Mouse (Mus musculus) CH12.LX (cell line): ENCODE measurements around the gene Atp6v1g2. TPM values are rescaled to one million over a fixed set of nuclear protein-coding genes. Genes with fewer than 3 reads are reported as not detected.

Experiments
- DNase-seq: peaks from one replicate; pipeline ENCODE4 v3.0.0-alpha.2; 2013; ENCODE audit errors: extremely low read depth
- H3K27ac ChIP-seq: 2 replicates; pipeline ENCODE4 v1.5.1; 2012; ENCODE audit warnings: low read depth, mild to moderate bottlenecking, control low read depth, moderate library complexity; ENCODE audit not compliant: insufficient read depth
- H3K27me3 ChIP-seq: replicated peaks from 2 replicates; pipeline ENCODE3; 2012; ENCODE audit warnings: inconsistent platforms
- H3K36me3 ChIP-seq, 2 experiments: replicated peaks in 1 of 2; 2 replicates each; pipeline versions ENCODE3 to v1.6.1; 2012; ENCODE audit warnings: inconsistent platforms in 1 of 2, low read length in 1 of 2, mild to moderate bottlenecking in 1 of 2, mixed read lengths in 1 of 2, moderate library complexity in 1 of 2; ENCODE audit not compliant: control insufficient read depth in 1 of 2, insufficient read depth in 1 of 2
- H3K4me1 ChIP-seq, 2 experiments: 2 replicates each; pipeline ENCODE4 v1.6.1; 2012; ENCODE audit warnings: inconsistent platforms in 1 of 2, moderate library complexity in 1 of 2; ENCODE audit not compliant: insufficient read depth in 2 of 2, control insufficient read depth in 1 of 2
- H3K4me2 ChIP-seq: 2 replicates; pipeline ENCODE4 v1.6.1; 2012; ENCODE audit warnings: low read depth, mild to moderate bottlenecking, control low read depth; ENCODE audit not compliant: poor library complexity, insufficient read depth, severe bottlenecking
- H3K4me3 ChIP-seq, 3 experiments: fragments of 150-350 bp in 1 of 3; sonication (generic) in 1 of 3; replicated peaks in 1 of 3; 2 replicates each; pipeline versions ENCODE3 to v1.5.1; 2011 to 2012; ENCODE audit warnings: low read depth in 2 of 3, low read length in 2 of 3, mild to moderate bottlenecking in 2 of 3, moderate library complexity in 2 of 3, control low read depth in 1 of 3, improper control_type of control experiment in 1 of 3, inconsistent platforms in 1 of 3, mixed read lengths in 1 of 3; ENCODE audit not compliant: poor library complexity in 1 of 3
- H3K79me2 ChIP-seq: replicated peaks from 2 replicates; pipeline ENCODE4 v1.6.1; 2012; ENCODE audit warnings: mild to moderate bottlenecking, moderate library complexity; ENCODE audit not compliant: control insufficient read depth, poor library complexity, insufficient read depth, severe bottlenecking; ENCODE audit errors: extremely low read depth
- H3K9ac ChIP-seq: 2 replicates; pipeline ENCODE4 v1.6.1; 2012; ENCODE audit warnings: low read depth, mild to moderate bottlenecking, control low read depth, moderate library complexity; ENCODE audit not compliant: insufficient read depth
- H3K9me3 ChIP-seq: replicated peaks from 2 replicates; pipeline ENCODE3; 2012; ENCODE audit warnings: low read length, inconsistent platforms, mixed read lengths
- BHLHE40 ChIP-seq: IDR thresholded peaks from 2 replicates; pipeline ENCODE4 v1.6.1; 2011; ENCODE audit warnings: mild to moderate bottlenecking, low read depth, low read length, improper control_type of control experiment
- CHD1 ChIP-seq: IDR thresholded peaks from 2 replicates; pipeline ENCODE4 v1.6.1; 2012; ENCODE audit warnings: low read depth, low read length, improper control_type of control experiment, inconsistent platforms
- CHD2 ChIP-seq: IDR thresholded peaks from 2 replicates; pipeline ENCODE4 v1.6.1; 2011; ENCODE audit warnings: low read length, improper control_type of control experiment
- CTCF ChIP-seq, 2 experiments: IDR thresholded peaks in 1 of 2; conservative IDR thresholded peaks in 1 of 2; 2 replicates each; pipeline ENCODE4 v1.5.1; 2011 to 2012; ENCODE audit warnings: low read depth in 2 of 2, low read length in 2 of 2, improper control_type of control experiment in 1 of 2, inconsistent platforms in 1 of 2, mild to moderate bottlenecking in 1 of 2, moderate library complexity in 1 of 2
- ELF1 ChIP-seq: IDR thresholded peaks from 2 replicates; pipeline ENCODE4 v1.6.1; 2014; ENCODE audit warnings: low read depth, mild to moderate bottlenecking, inconsistent platforms, low read length, improper control_type of control experiment
- EP300 ChIP-seq: IDR thresholded peaks from 2 replicates; pipeline ENCODE4 v1.6.1; 2011; ENCODE audit warnings: low read length, improper control_type of control experiment
- ETS1 ChIP-seq: conservative IDR thresholded peaks from 2 replicates; pipeline ENCODE4 v1.6.1; 2012; ENCODE audit warnings: low read depth, mild to moderate bottlenecking, inconsistent platforms, low read length, improper control_type of control experiment, moderate library complexity
- GABPA ChIP-seq: IDR thresholded peaks from 2 replicates; pipeline ENCODE4 v1.6.1; 2012; ENCODE audit warnings: low read depth, low read length, improper control_type of control experiment, inconsistent platforms; ENCODE audit not compliant: insufficient replicate concordance
- IRF4 ChIP-seq: IDR thresholded peaks from 2 replicates; pipeline ENCODE4 v1.6.1; 2014; ENCODE audit warnings: low read depth, mild to moderate bottlenecking, inconsistent platforms, low read length, improper control_type of control experiment
- JUN ChIP-seq: IDR thresholded peaks from 2 replicates; pipeline ENCODE4 v1.6.1; 2011; ENCODE audit warnings: low read depth, mild to moderate bottlenecking, low read length, improper control_type of control experiment, moderate library complexity; ENCODE audit not compliant: insufficient read depth
- JUND ChIP-seq: conservative IDR thresholded peaks from 2 replicates; pipeline ENCODE4 v1.6.1; 2011; ENCODE audit warnings: low read depth, low read length, improper control_type of control experiment
- MAFK ChIP-seq: IDR thresholded peaks from 2 replicates; pipeline ENCODE4 v1.6.1; 2011; ENCODE audit warnings: low read length, improper control_type of control experiment; ENCODE audit not compliant: insufficient replicate concordance
- MAX ChIP-seq: IDR thresholded peaks from 2 replicates; pipeline ENCODE4 v1.6.1; 2011; ENCODE audit warnings: low read length, improper control_type of control experiment
- MAZ ChIP-seq: IDR thresholded peaks from 2 replicates; pipeline ENCODE4 v1.6.1; 2012; ENCODE audit warnings: low read depth, mild to moderate bottlenecking, inconsistent platforms, low read length, improper control_type of control experiment, moderate library complexity
- MEF2A ChIP-seq: IDR thresholded peaks from 2 replicates; pipeline ENCODE4 v1.6.1; 2014; ENCODE audit warnings: low read depth, mild to moderate bottlenecking, inconsistent platforms, low read length, improper control_type of control experiment, borderline replicate concordance
- MYC ChIP-seq: IDR thresholded peaks from 2 replicates; pipeline ENCODE4 v1.6.1; 2011; ENCODE audit warnings: low read depth, mild to moderate bottlenecking, improper control_type of control experiment, low read length
- NELFE ChIP-seq: IDR thresholded peaks from 2 replicates; pipeline ENCODE4 v1.6.1; 2011; ENCODE audit warnings: low read depth, low read length, improper control_type of control experiment
- NRF1 ChIP-seq: IDR thresholded peaks from 2 replicates; pipeline ENCODE4 v1.6.1; 2014; ENCODE audit warnings: low read depth, mild to moderate bottlenecking, inconsistent platforms, low read length, improper control_type of control experiment, moderate library complexity
- POLR2A ChIP-seq: IDR thresholded peaks from 2 replicates; pipeline ENCODE4 v1.6.1; 2011; ENCODE audit warnings: low read depth, mild to moderate bottlenecking, improper control_type of control experiment, low read length
- POLR2AphosphoS2 ChIP-seq: IDR thresholded peaks from 2 replicates; pipeline ENCODE4 v1.6.1; 2011; ENCODE audit warnings: low read depth, low read length, improper control_type of control experiment
- RAD21 ChIP-seq: IDR thresholded peaks from 2 replicates; pipeline ENCODE4 v1.6.1; 2011; ENCODE audit warnings: low read depth, mild to moderate bottlenecking, low read length, improper control_type of control experiment, moderate library complexity
- SIN3A ChIP-seq: IDR thresholded peaks from 2 replicates; pipeline ENCODE4 v1.6.1; 2012; ENCODE audit warnings: low read length, improper control_type of control experiment, inconsistent platforms
- SMC3 ChIP-seq: IDR thresholded peaks from 2 replicates; pipeline ENCODE4 v1.6.1; 2011; ENCODE audit warnings: low read depth, low read length, improper control_type of control experiment
- TBP ChIP-seq: conservative IDR thresholded peaks from 2 replicates; pipeline ENCODE4 v1.6.1; 2011; ENCODE audit warnings: low read depth, low read length, improper control_type of control experiment
- USF1 ChIP-seq: IDR thresholded peaks from 2 replicates; pipeline ENCODE4 v1.6.1; 2014; ENCODE audit warnings: low read depth, mild to moderate bottlenecking, inconsistent platforms, low read length, improper control_type of control experiment
- ZC3H11A ChIP-seq: IDR thresholded peaks from 2 replicates; pipeline ENCODE4 v1.6.1; 2012; ENCODE audit warnings: low read depth, mild to moderate bottlenecking, inconsistent platforms, low read length, improper control_type of control experiment
- ZNF384 ChIP-seq: IDR thresholded peaks from 2 replicates; pipeline ENCODE4 v1.6.1; 2012; ENCODE audit warnings: low read depth, low read length, improper control_type of control experiment, inconsistent platforms
- dilution Hi-C: fragments of 300-500 bp; cut with MboI; formaldehyde crosslinking; loops from 2 replicates; pipeline ENCODE4 v1.14.3; 2020; ENCODE audit warnings: low sequenced_read_pairs; ENCODE audit not compliant: extremely low pct_unique_long_range_greater_than_20kb, extremely low pct_ligation_motif_present
- in situ Hi-C: fragments of 300-500 bp; cut with MboI; formaldehyde crosslinking; loops from 3 replicates; pipeline ENCODE4 v1.14.3; 2019; ENCODE audit warnings: low sequenced_read_pairs, low pct_ligation_motif_present, low pct_unique_long_range_greater_than_20kb, mixed read lengths
- polyA plus RNA-seq: library from polyadenylated mRNA; unstranded; fragments of >175 nt; gene quantifications from 2 replicates; pipeline ENCODE4 v1.2.1, GENCODE M21; 2012; ENCODE audit warnings: low read depth; ENCODE audit not compliant: insufficient read length
- total RNA-seq, 2 experiments: library from RNA; depleted of rRNA; stranded (reverse); fragments of 300-350 nt in 1 of 2; fragments of >200 nt in 1 of 2; gene quantifications; 2 replicates each; pipeline ENCODE4 v1.2.3; 2012 to 2014

Gene Atp6v1g2
- total and polyA plus RNA-seq, 3 experiments: 0.23 to 1.4 (median 0.76) TPM

- Histone ChIP-seq H3K9me3 (peaks cover 13% of the 10 kb centered on the region), H3K27ac (no peak overlapping the region), H3K9ac (no peak overlapping the region), H3K79me2 (no peaks in the 10 kb centered on the region), H3K4me1 (peaks cover 0 to 8% of the 10 kb centered on the region in 2 experiments; a peak in 1 of 4 replicates), H3K4me2 (no peak overlapping the region), H3K4me3 (no peak overlapping the region), H3K27me3 (no peaks in the 10 kb centered on the region), H3K36me3 (peaks cover 0 to 44% of the 10 kb centered on the region in 2 experiments)
- peak; percentile 32; the same call in 1 of the 2 replicates for TF ChIP-seq IRF4
- no peak for TF ChIP-seq MAX
- no peak; the same call in 1 of the 2 replicates for TF ChIP-seq NELFE
- TF ChIP-seq RAD21: peak; percentile 79
- TF ChIP-seq TBP: no peak
- no peak for TF ChIP-seq GABPA
- no peak for TF ChIP-seq ZNF384
- TF ChIP-seq NRF1: no peak
- no peak for TF ChIP-seq POLR2AphosphoS2
- no peak for TF ChIP-seq JUN
- peak; percentile 3; the same call in 1 of the 2 replicates for TF ChIP-seq USF1
- no peak for TF ChIP-seq EP300
- 0 out of 2 replicates have a peak, but pooled peaks have one; percentile 28 for TF ChIP-seq MEF2A
- TF ChIP-seq MAFK: no peak
- TF ChIP-seq CHD2: no peak
- peak; percentile 92 for TF ChIP-seq SMC3
- TF ChIP-seq ETS1: no peak
- TF ChIP-seq BHLHE40: peak; percentile 48; the same call in 1 of the 2 replicates
- TF ChIP-seq ZC3H11A: peak; percentile 71
- no peak for TF ChIP-seq SIN3A
- no peak for TF ChIP-seq POLR2A
- TF ChIP-seq CHD1: no peak
- no peak for TF ChIP-seq MYC
- peak; percentile 89 to 93 for TF ChIP-seq CTCF (conservative IDR thresholded peaks at IDR 0.05 in 1 of 2, IDR thresholded peaks at IDR 0.05 in 1 of 2; ENCODE audit: low read depth in 2 of 2, low read length in 2 of 2)
- TF ChIP-seq MAZ: no peak
- TF ChIP-seq ELF1: 0 out of 2 replicates have a peak, but pooled peaks have one; percentile 21
- no peak for TF ChIP-seq JUND
- in situ Hi-C loops: loop anchor here (5.0 kb wide), 1 partner anchor 1302 kb away; no protein-coding TSS in a partner anchor
- dilution Hi-C loops: loop anchor here (5.0 kb wide), 1 partner anchor 1302 kb away; no protein-coding TSS in a partner anchor
- peak; percentile 82 for DNase-seq
Measured at GRCm38 (mm10) chr17:35274770-35275169, 41.3 kb downstream of the Atp6v1g2 start.
